Mouse (Mus musculus): ENCODE data around the gene Ube2q2. TPM values are rescaled to one million over a fixed set of nuclear protein-coding genes. Genes with fewer than 3 reads are reported as not detected.
"Not testable (repeated sequence)": the region's sequence is repeated elsewhere in the genome, so short reads cannot be mapped to it uniquely, and the experiment has no call there.

Gene Ube2q2
- polyA plus RNA-seq, 1 experiment from 2014 or later, result 10.9 TPM

DNA sequence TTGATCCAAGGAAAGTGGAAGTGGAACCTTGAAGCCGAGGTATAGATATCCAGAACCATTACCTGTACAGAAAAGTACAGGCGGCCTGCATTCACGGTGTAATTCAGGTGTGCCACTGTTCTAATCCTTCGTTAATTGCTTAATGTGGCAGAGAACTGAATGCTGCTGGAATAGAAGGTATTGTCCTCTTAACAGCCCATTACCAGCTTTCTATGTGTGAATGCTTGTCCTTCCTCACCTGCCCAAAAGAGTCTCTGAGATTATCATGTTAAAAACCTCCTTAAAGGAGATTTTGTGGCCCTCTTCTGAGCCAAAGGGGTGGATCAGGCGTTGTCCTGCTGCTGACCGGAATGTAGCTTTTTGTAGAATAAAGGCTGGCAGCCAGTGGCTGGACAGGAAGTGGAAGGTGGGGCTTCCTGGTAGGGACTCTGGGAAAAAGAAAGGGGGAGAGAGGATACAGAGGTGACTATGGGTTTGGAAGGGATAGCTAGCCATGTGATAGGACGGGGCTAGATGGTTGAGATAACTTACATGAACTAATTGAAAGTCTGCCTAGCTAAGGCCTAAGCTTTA lies 76.6 kb downstream of the Ube2q2 start:
- Histone ChIP-seq H3K9me3 (replicated peaks) (no peaks in the 10 kb centered on the region), H3K36me3 (replicated peaks) (peaks cover 37% of the 10 kb centered on the region), H3K9ac (no peak overlapping the region), H3K27me3 (no peaks in the 10 kb centered on the region), H3K27ac (replicated peaks) (no peak overlapping the region), H3K4me3 (replicated peaks) (no peak overlapping the region), H3K4me1 (replicated peaks) (no peaks in the 10 kb centered on the region), H3K4me2 (no peak overlapping the region)
- WGBS (ENCODE audit: insufficient replicate concordance), result 67% methylated on average over 7 of the region's 7 CpGs
- no peak for ATAC-seq (ENCODE audit: insufficient read depth)

DNA sequence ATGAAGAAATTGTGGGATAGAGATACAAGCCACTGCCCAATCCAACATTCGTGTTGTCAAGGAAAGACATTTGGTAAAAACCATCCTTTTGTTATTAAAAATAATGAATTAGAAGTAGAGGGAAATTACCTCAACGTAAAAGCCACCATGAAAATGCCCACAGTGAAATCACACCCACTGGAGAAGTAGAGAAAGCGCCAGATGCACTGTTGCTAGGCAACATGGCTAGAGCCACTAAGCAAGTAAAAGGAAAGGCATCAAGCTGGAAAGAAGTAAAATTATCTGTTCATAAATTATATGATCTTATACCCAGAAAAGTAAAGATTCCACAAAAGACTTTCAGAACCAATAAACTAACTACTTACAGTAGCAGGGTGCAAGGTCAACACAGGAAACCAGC lies 77.6 kb downstream of the Ube2q2 start:
- H3K4me3 ChIP-seq (replicated peaks), result no peak overlapping the region
- H3K9ac ChIP-seq, result no peak overlapping the region
- ATAC-seq (ENCODE audit: insufficient read depth), result no peak
- H3K4me2 ChIP-seq, result no peak overlapping the region
- H3K9me3 ChIP-seq (replicated peaks), result no peaks in the 10 kb centered on the region
- peaks cover 27% of the 10 kb centered on the region for H3K36me3 ChIP-seq (replicated peaks)
- H3K27me3 ChIP-seq, result no peaks in the 10 kb centered on the region
- H3K4me1 ChIP-seq (replicated peaks), result no peaks in the 10 kb centered on the region
- 64% methylated on average over 3 of the region's 3 CpGs for WGBS (ENCODE audit: insufficient replicate concordance)
- H3K27ac ChIP-seq (replicated peaks), result no peak overlapping the region

DNA sequence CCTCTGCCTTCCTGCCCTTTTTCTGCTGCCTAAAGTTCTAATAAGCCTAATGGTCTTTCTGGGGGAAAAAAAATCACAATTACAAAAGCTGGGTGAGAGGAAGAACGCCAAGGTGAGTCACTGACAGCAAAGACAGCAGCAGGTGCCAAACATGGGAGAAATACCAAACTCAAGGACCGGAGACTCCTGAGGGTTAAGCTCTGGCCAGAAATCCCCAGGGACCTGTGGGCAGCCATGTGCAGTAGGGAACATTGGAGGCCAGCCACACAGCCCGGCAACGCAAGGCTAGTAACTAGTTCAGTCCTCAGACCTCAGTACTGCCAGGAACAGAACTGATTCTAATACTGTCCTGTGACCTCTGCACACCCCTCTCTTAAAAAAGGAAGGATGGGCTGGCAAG lies 79.5 kb downstream of the Ube2q2 start:
- no peaks in the 10 kb centered on the region for H3K9me3 ChIP-seq (replicated peaks)
- no peak overlapping the region for H3K9ac ChIP-seq
- no peak overlapping the region for H3K27ac ChIP-seq (replicated peaks)
- ATAC-seq (ENCODE audit: insufficient read depth), result no peak
- H3K4me3 ChIP-seq (replicated peaks), result no peak overlapping the region
- no peak overlapping the region for H3K4me2 ChIP-seq
- WGBS (ENCODE audit: insufficient replicate concordance), result 77% methylated on average over 4 of the region's 4 CpGs
- no peaks in the 10 kb centered on the region for H3K27me3 ChIP-seq
- no peaks in the 10 kb centered on the region for H3K4me1 ChIP-seq (replicated peaks)
- peaks cover 8% of the 10 kb centered on the region for H3K36me3 ChIP-seq (replicated peaks)

DNA sequence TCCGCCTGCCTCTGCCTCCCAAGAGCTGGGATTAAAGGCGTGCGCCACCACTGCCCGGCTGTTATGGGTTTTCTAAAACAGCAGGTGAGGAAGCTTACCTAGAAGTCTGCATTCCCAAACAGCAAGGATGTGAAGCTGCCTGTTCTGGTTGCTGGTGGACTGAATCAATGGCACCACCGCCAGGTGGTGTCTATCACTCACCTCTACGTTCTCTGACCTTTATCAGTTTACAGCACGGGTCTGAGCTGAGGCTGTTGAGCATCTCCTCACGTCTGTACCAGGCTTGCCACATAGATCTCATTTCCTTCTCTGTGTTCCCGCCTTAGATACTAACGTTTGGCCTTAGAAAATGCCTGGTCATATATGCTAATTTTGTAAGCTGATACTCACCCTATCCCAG lies 80.4 kb downstream of the Ube2q2 start:
- 44% methylated on average over 10 of the region's 10 CpGs for WGBS (ENCODE audit: insufficient replicate concordance)
- H3K9ac ChIP-seq, result no peak overlapping the region
- no peaks in the 10 kb centered on the region for H3K4me1 ChIP-seq (replicated peaks)
- H3K4me3 ChIP-seq (replicated peaks), result no peak overlapping the region
- H3K36me3 ChIP-seq (replicated peaks), result no peaks in the 10 kb centered on the region; the same call in 1 of the 2 replicates
- H3K4me2 ChIP-seq, result no peak overlapping the region
- H3K27me3 ChIP-seq, result no peaks in the 10 kb centered on the region
- ATAC-seq (ENCODE audit: insufficient read depth), result no peak
- H3K9me3 ChIP-seq (replicated peaks), result no peaks in the 10 kb centered on the region
- H3K27ac ChIP-seq (replicated peaks), result no peak overlapping the region

DNA sequence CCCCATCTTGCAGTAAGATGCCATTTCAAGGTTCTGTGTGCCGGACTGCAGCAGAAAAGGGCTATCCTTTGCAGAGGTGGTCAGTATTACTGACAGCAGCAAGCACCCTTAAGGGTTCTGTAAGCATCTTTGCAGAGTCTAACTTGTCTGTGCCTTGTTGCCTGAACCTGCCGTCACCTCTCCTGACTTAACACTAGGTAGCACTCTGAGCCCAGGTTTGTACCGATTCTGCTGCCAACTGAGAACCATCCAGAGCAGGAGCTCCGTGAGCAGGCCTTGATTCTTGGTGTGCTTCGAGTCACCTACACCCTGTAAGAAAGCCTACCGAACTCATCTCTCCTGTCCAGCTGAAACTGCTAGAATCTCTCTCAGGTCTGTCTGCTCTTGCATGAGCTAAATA lies 82.9 kb downstream of the Ube2q2 start:
- no peak overlapping the region for H3K9ac ChIP-seq
- no peaks in the 10 kb centered on the region for H3K9me3 ChIP-seq (replicated peaks)
- no peak overlapping the region for H3K4me2 ChIP-seq
- ATAC-seq (ENCODE audit: insufficient read depth), result no peak
- H3K4me3 ChIP-seq (replicated peaks), result no peak overlapping the region
- WGBS (ENCODE audit: insufficient replicate concordance), result 54% methylated on average over 6 of the region's 6 CpGs
- H3K27ac ChIP-seq (replicated peaks), result no peak overlapping the region
- H3K36me3 ChIP-seq (replicated peaks), result no peaks in the 10 kb centered on the region
- H3K4me1 ChIP-seq (replicated peaks), result no peaks in the 10 kb centered on the region
- H3K27me3 ChIP-seq, result no peaks in the 10 kb centered on the region

DNA sequence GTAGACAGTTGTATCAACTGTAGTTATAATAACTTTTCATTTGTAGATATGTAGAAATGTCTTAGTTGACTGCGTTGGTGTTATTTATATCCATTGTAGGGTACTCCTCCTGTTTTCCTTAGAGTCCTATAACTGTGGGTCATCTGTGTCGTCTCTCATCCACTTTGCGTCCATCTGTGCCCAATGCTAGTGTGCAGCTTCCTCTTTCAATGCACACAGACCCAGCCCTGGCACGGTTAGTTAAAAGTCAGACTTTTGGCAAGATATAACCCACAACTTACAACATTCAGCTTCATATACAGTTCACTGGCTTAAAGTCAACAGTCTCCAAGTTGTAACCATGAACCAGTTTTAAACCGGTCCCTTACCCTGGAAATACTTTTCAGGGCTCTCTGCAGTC lies 83.5 kb downstream of the Ube2q2 start:
- Histone ChIP-seq H3K4me1 (replicated peaks) (no peaks in the 10 kb centered on the region), H3K9me3 (replicated peaks) (no peaks in the 10 kb centered on the region), H3K27ac (replicated peaks) (no peak overlapping the region), H3K4me2 (no peak overlapping the region), H3K27me3 (no peaks in the 10 kb centered on the region), H3K9ac (no peak overlapping the region), H3K4me3 (replicated peaks) (no peak overlapping the region), H3K36me3 (replicated peaks) (no peaks in the 10 kb centered on the region)
- no peak for ATAC-seq (ENCODE audit: insufficient read depth)
- 58% methylated on average over 5 of the region's 5 CpGs for WGBS (ENCODE audit: insufficient replicate concordance)

DNA sequence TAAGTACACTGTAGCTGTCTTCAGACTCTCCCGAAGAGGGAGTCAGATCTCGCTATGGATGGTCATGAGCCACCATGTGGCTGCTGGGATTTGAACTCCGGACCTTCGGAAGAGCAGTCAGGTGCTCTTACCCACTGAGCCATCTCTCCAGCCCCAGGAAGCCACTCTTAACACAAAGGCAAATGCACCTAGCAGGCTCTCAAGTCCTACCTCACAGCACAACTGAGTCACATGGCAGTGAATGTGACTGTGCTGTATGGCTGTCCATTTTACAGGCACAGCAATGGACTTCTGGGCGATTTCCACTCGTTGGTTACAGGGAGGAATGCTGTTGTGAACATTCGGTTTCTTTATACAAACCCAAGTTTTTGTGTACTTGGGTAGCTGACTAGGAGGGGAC lies 83.9 kb downstream of the Ube2q2 start:
- Histone ChIP-seq H3K9me3 (replicated peaks) (no peaks in the 10 kb centered on the region), H3K27ac (replicated peaks) (no peak overlapping the region), H3K36me3 (replicated peaks) (no peaks in the 10 kb centered on the region), H3K27me3 (no peaks in the 10 kb centered on the region), H3K4me2 (no peak overlapping the region), H3K4me1 (replicated peaks) (no peaks in the 10 kb centered on the region), H3K4me3 (replicated peaks) (no peak overlapping the region), H3K9ac (no peak overlapping the region)
- ATAC-seq (ENCODE audit: insufficient read depth), result no peak
- WGBS (ENCODE audit: insufficient replicate concordance), result 82% methylated on average over 7 of the region's 7 CpGs

DNA sequence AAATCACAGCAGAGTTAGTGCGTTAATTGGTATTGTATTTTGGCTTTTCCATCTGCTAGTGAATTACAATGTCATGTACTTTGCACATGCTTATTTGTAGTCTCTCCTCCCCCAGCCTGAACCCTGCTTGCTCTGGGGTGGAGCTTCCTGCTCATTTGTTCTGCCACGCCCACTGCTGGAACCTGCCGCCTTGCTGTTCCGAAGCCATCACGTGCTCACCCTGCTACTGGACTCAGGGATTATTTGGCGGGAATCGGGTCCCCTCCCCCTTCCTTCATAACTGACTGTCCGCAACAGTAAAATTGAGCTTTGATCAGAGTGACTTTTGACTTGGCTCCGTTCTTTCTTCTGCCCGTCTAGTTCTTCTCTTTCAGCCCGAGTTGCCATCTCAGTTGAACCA lies 84.4 kb downstream of the Ube2q2 start:
- not testable (repeated sequence) for H3K4me2 ChIP-seq; H3K27ac ChIP-seq (replicated peaks); H3K9ac ChIP-seq; H3K27me3 ChIP-seq; H3K4me1 ChIP-seq (replicated peaks); ATAC-seq (ENCODE audit: insufficient read depth); H3K4me3 ChIP-seq (replicated peaks); H3K9me3 ChIP-seq (replicated peaks); H3K36me3 ChIP-seq (replicated peaks)
- WGBS (ENCODE audit: insufficient replicate concordance), result 63% methylated on average over 11 of the region's 11 CpGs

DNA sequence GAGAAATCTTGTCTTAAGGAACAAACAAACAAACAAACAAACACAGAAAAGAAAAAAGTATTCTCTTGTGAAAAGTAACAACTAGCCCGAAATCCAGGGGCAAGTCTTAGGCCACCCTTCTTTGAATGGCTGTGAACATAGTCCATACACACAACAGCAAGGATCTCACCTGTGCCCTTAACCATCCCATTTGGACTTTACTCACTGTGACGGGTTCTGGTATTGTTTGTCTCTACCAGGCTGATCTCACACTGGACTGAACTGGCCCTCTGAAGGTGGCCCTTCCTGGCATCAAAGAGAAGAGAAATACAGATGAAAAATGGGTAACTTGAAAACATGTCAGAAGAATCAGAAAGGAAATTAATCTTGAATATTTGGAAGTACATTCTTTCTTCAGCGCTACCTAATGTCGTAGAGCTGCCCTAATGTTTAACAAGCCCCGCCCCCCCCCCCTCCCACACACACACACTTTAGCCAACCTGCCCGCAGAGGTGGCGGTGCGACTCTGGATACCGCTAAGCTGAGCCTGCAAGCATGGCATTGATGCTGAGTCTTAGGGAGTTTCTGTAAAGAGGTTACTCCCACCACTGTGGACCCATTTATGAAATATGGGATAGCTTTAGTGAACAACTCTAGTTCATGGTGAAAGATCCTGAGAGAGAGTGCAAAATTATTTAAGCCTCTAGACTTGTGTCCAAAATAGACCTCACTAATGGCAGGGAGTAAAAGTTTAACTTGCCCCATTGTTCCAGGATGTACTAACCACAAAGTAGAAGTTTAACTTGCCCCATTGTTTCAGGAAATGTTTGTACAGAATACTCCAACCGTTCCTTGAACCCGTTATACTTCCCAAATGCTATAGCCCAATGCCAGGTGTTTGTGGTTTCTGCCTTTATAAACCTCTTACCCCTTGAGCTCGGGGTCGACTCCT lies 87.8 kb downstream of the Ube2q2 start:
- H3K9ac ChIP-seq, result no peak overlapping the region
- no peaks in the 10 kb centered on the region for H3K36me3 ChIP-seq (replicated peaks)
- no peak overlapping the region for H3K4me2 ChIP-seq
- WGBS (ENCODE audit: insufficient replicate concordance), result 52% methylated on average over 13 of the region's 13 CpGs
- no peaks in the 10 kb centered on the region for H3K27me3 ChIP-seq
- H3K4me1 ChIP-seq (replicated peaks), result no peaks in the 10 kb centered on the region
- no peak overlapping the region for H3K27ac ChIP-seq (replicated peaks)
- H3K9me3 ChIP-seq (replicated peaks), result no peaks in the 10 kb centered on the region
- no peak for ATAC-seq (ENCODE audit: insufficient read depth)
- H3K4me3 ChIP-seq (replicated peaks), result no peak overlapping the region

DNA sequence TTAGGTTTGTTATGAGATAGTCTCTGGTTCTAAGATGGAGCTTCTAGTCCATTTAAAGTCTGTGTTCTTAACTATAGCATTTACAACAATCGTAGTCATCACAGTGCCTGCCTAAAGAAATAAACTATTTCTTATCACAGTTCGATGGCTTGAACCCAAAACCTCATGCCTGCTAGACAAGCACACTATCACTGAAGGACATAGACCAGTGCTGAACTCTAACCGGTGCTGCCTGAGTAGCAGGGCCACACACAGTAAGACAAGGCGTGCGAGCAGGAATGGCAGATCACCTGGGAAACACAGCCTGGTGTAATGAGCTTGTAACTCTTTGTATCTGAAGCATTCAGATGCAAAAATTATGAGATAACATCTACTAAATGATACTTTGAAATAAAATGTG lies 92.2 kb downstream of the Ube2q2 start:
- no peak overlapping the region for H3K9ac ChIP-seq
- H3K4me2 ChIP-seq, result no peak overlapping the region
- 58% methylated on average over 5 of the region's 5 CpGs for WGBS (ENCODE audit: insufficient replicate concordance)
- ATAC-seq (ENCODE audit: insufficient read depth), result no peak
- no peak overlapping the region for H3K27ac ChIP-seq (replicated peaks)
- no peaks in the 10 kb centered on the region for H3K9me3 ChIP-seq (replicated peaks)
- H3K36me3 ChIP-seq (replicated peaks), result no peaks in the 10 kb centered on the region
- H3K4me3 ChIP-seq (replicated peaks), result no peak overlapping the region
- H3K27me3 ChIP-seq, result no peaks in the 10 kb centered on the region
- H3K4me1 ChIP-seq (replicated peaks), result no peaks in the 10 kb centered on the region

DNA sequence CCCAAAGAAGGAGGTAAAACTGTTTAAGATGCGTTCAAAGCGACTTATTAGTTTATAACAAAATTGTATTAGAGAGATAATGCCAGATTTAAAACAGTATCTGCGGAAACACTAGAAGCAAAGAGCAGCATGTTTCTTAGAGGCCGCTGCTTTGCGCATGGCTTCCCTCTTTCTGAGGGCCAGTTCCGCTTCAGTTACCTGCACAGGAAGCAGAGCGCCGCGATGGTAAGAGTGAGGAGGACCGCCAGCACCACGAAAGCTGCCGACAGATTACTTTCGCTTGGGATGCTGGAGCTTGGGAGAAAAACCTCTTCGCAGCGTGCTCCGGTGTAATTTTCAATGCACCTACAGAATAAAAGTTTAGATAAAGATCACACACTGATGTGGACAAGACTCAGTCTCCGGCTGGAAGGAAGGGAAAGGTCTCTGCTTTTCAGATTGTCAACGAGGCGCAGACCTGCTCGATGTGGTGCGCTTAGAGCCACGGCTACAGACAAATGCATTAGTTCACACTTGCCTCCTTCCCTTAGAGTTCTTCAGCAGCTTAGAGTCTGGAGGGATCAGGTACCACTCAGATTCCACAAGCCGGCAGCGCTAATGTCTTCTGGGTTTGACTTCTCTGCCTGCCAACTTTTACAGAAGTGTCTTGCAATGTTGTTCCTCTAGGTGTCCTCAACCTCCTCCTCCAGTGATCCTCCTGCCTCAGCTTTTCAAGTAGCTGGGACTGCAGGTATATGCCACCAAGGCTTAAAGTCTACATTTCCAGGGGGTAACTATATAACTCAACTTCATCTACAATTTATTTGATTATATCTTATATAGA lies 93.4 kb downstream of the Ube2q2 start:
- Histone ChIP-seq H3K4me2 (peak overlapping the region; percentile 39), H3K9me3 (replicated peaks) (no peaks in the 10 kb centered on the region), H3K4me3 (replicated peaks) (peak overlapping the region; percentile 30), H3K4me1 (replicated peaks) (no peaks in the 10 kb centered on the region), H3K27ac (replicated peaks) (no peak overlapping the region), H3K9ac (no peak overlapping the region), H3K27me3 (no peaks in the 10 kb centered on the region), H3K36me3 (replicated peaks) (no peaks in the 10 kb centered on the region)
- WGBS (ENCODE audit: insufficient replicate concordance), result 28% methylated on average over 24 of the region's 24 CpGs
- no peak for ATAC-seq (ENCODE audit: insufficient read depth)

Data from liver, embryonic 15.5 days (tissue).